Mouse (Mus musculus) lung, adult 2 months (tissue): ENCODE results near the gene Axin1. TPM values are rescaled to one million over a fixed set of nuclear protein-coding genes. Genes with fewer than 3 reads are reported as not detected.

Experiments
- DNase-seq: peaks from one replicate; pipeline ENCODE4 v3.0.0; 2022
- H3K4me1 ChIP-seq: fragments of 200-500 bp; 2 replicates; pipeline ENCODE4 v1.6.1; 2011; ENCODE audit warnings: low read length; ENCODE audit not compliant: control insufficient read depth, insufficient read depth
- H3K4me3 ChIP-seq: fragments of 200-500 bp; replicated peaks from 2 replicates; pipeline ENCODE3; 2011; ENCODE audit warnings: low read depth, mild to moderate bottlenecking, control low read depth, low read length; ENCODE audit errors: extremely low read depth
- CTCF ChIP-seq: fragments of 200-500 bp; IDR thresholded peaks from 2 replicates; pipeline ENCODE4 v1.5.1; 2011; ENCODE audit warnings: mild to moderate bottlenecking, low read length, control low read depth; ENCODE audit not compliant: insufficient read depth
- POLR2A ChIP-seq: fragments of 200-500 bp; IDR thresholded peaks from 2 replicates; pipeline ENCODE4 v1.6.1; 2011; ENCODE audit warnings: low read depth, mild to moderate bottlenecking, control low read depth, low read length, borderline replicate concordance; ENCODE audit errors: extremely low read depth
- WGBS: fragments of 180-500 bp; shearing (Covaris S2); methylation state at CpG from one replicate; pipeline ENCODE4 v1.1.7; 2018; 5-methylcytosine and 5-hydroxymethylcytosine counted together
- polyA plus RNA-seq: library from polyadenylated mRNA; depleted of rRNA; stranded (reverse); fragments of >200 nt; gene quantifications from 2 replicates; pipeline ENCODE4 v1.2.3, GENCODE M21; 2012; rRNA removed

Axin1 gene
- polyA plus RNA-seq, 1 experiment, result 17.5 TPM

- 76% methylated on average over 8 of the region's 8 CpGs for WGBS
- DNase-seq, result no peak
- no peak overlapping the region for H3K4me3 ChIP-seq
- no peaks in the 10 kb centered on the region for H3K4me1 ChIP-seq
- TF ChIP-seq CTCF (peak; percentile 38; the same call in 1 of the 2 replicates), POLR2A (no peak)
These were observed 94.4 kb downstream of the Axin1 start for GRCm38 (mm10) chr17:26232863-26233262.

DNA sequence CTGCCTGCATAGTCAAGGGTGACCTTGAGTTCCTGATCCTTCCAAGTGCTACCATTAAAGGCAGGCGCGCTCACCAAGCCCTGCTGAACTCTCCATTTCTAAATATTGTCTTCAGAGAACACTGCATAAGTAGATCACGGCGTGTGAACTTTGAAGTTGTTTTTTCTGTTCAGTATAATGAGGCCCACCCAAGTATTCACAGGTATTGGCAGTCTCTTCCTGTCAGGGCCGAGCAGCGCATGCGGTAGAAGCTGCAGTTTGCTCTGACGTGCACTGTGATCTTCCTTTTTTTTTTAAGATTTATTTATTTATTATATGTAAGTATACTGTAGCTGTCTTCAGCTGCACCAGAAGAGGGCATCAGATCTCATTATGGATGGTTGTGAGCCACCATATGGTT is 95.9 kb downstream of the Axin1 start:
- TF ChIP-seq POLR2A (no peak), CTCF (no peak)
- H3K4me3 ChIP-seq, result no peak overlapping the region
- no peaks in the 10 kb centered on the region for H3K4me1 ChIP-seq
- 77% methylated on average over 8 of the region's 8 CpGs for WGBS
- DNase-seq, result no peak

DNA sequence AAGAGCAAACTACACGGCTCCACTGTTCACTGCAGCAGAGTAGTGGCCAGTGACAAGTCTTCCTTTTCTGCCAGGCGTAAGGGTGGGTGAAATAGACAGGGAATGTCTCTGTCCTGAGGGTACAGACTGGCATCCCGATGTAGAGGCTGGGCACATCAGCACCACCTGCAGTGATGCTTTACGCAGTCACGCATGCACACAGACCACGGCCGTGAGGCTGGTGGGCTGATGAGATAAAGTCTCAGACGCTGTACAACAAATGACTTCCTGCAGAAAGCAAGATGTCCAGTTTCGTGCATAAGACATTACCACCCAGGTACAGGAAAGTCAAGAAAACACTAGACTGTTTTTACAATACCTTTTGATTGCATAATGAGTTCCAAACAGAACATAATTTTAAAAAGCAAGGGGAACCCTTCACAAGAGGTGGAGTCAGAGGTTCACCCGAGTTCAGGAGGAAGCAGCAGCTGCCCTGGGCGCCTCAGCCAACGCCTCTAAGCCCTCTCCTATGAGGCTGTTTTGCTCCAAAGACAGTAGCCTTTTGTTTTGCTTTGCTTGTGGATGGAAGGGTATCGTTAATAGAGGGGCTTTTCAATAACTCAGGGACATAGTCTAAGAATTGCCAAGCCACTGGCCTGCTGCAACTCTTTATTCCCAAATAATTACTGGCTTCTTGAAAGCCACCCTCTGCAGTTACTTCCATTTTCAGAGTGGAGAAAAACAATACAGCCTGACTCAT is 96.8 kb downstream of the Axin1 start:
- Histone ChIP-seq H3K4me1 (no peaks in the 10 kb centered on the region), H3K4me3 (no peak overlapping the region)
- TF ChIP-seq POLR2A, result no peak
- TF ChIP-seq CTCF, result no peak
- no peak for DNase-seq
- 50% methylated on average over 13 of the region's 13 CpGs for WGBS

GRCm38 (mm10) chr17:26237667-26238066 is 99.2 kb downstream of the Axin1 start:
- 62% methylated on average over 10 of the region's 10 CpGs for WGBS
- no peak overlapping the region for H3K4me3 ChIP-seq
- TF ChIP-seq POLR2A, result no peak
- no peak for TF ChIP-seq CTCF
- no peaks in the 10 kb centered on the region for H3K4me1 ChIP-seq
- no peak for DNase-seq

GRCm38 (mm10) chr17:26239551-26239950 is 101.1 kb downstream of the Axin1 start:
- TF ChIP-seq POLR2A (no peak), CTCF (no peak)
- 61% methylated on average over 2 of the region's 2 CpGs for WGBS

DNA sequence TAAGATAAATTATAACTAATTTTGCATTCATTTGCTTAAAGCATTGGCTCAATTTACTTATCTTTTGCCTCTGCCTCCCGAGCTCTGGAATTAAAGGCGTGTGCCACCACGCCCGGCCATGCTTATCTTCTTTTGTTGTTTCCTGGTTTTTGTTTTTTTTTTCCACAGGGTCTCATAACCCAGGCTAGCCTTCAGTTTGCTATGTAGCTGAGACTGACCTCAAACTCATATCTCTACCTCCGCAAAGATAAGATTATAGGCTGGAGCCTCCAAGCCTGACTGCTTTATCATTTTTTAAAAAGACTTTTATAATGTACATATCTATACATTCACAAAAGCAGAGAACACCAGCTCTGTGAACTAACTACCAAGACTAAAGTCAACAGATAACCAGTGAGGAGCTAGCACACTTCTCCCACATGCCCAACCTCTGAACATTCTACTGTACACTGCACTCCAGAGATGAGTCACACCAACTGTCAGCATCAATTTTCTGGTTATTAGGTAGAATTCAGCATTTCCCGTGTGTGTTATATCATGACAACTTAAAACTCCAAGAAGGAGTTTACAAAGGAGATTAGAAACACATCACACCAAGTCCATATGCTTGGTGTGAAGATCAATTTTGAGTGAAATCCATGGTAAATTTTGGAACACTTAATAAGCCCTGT is 101.8 kb downstream of the Axin1 start:
- Histone ChIP-seq H3K4me1 (no peaks in the 10 kb centered on the region), H3K4me3 (no peak overlapping the region)
- TF ChIP-seq POLR2A (no peak), CTCF (no peak)
- 60% methylated on average over 6 of the region's 6 CpGs for WGBS
- no peak for DNase-seq

More at GRCm38 (mm10) chr17:26239551-26239950, 101.1 kb downstream of the Axin1 start:
- Histone ChIP-seq H3K4me3 (no peak overlapping the region), H3K4me1 (no peaks in the 10 kb centered on the region)
- DNase-seq, result no peak

GRCm38 (mm10) chr17:26240990-26241389 is 102.5 kb downstream of the Axin1 start:
- no peak for DNase-seq
- TF ChIP-seq CTCF (no peak), POLR2A (no peak)
- 71% methylated on average over 6 of the region's 6 CpGs for WGBS
- Histone ChIP-seq H3K4me1 (no peaks in the 10 kb centered on the region), H3K4me3 (no peak overlapping the region)

- peak; percentile 77 for DNase-seq
- TF ChIP-seq CTCF, result peak; percentile 43; the same call in 1 of the 2 replicates
- no peak for TF ChIP-seq POLR2A
- H3K4me3 ChIP-seq, result peak overlapping the region; percentile 83
- H3K4me1 ChIP-seq, result no peaks in the 10 kb centered on the region
- under 1% methylated on average over 32 of the region's 32 CpGs for WGBS
These were observed 105.1 kb downstream of the Axin1 start for GRCm38 (mm10) chr17:26243471-26244100.

GRCm38 (mm10) chr17:26244101-26244841 is 105.8 kb downstream of the Axin1 start, which contains the start of gene Fam234a:
TSS of gene Fam234a (minus strand) at chr17:26244242.
- H3K4me1 ChIP-seq, result no peaks in the 10 kb centered on the region
- WGBS, result 4% methylated on average over 32 of the region's 33 CpGs
- DNase-seq, result peak; percentile 90

More at GRCm38 (mm10) chr17:26244101-26244841, 105.8 kb downstream of the Axin1 start, which contains the start of gene Fam234a:
- TF ChIP-seq POLR2A (peak; percentile 57; the same call in 1 of the 2 replicates), CTCF (no peak)
- peak within 1 kb of the TSS; percentile 83 for H3K4me3 ChIP-seq

Other genes starting within 250 kb of the Axin1 start
- gene Rab40c, start 219.0 kb upstream of the Axin1 start, polyA plus RNA-seq, result 40.2 and 62.6 TPM in 2 replicates
- 107 and 131 TPM in 2 replicates for gene Pigq, start 193.8 kb upstream of the Axin1 start, polyA plus RNA-seq
- gene Nhlrc4, start 193.7 kb upstream of the Axin1 start, polyA plus RNA-seq, result 24.4 and 37.5 TPM in 2 replicates
- not detected in 2 replicates for gene A930017K11Rik, start 186.1 kb upstream of the Axin1 start, polyA plus RNA-seq
- 45.9 and 49.7 TPM in 2 replicates for gene Capn15, start 152.9 kb upstream of the Axin1 start, polyA plus RNA-seq
- 41.3 and 46.5 TPM in 2 replicates for gene Rab11fip3, start 69.1 kb upstream of the Axin1 start, polyA plus RNA-seq
- gene Decr2, start 48.4 kb upstream of the Axin1 start, polyA plus RNA-seq, result 12.1 and 16.7 TPM in 2 replicates
- gene Nme4, start 43.1 kb upstream of the Axin1 start, polyA plus RNA-seq, result 5.4 and 7.5 TPM in 2 replicates
- 60.0 and 65.3 TPM in 2 replicates for gene Tmem8, start 25.4 kb upstream of the Axin1 start, polyA plus RNA-seq
- 43.4 and 46.7 TPM in 2 replicates for gene Mrpl28, start 15.2 kb upstream of the Axin1 start, polyA plus RNA-seq
- 0.62 and 0.70 TPM in 2 replicates for gene Pdia2, start 60.4 kb downstream of the Axin1 start, polyA plus RNA-seq
- gene Rgs11, start 64.3 kb downstream of the Axin1 start, polyA plus RNA-seq, result 52.9 and 59.5 TPM in 2 replicates
- 27.3 and 30.4 TPM in 2 replicates for gene Arhgdig, start 69.1 kb downstream of the Axin1 start, polyA plus RNA-seq
- gene Fam234a, start 105.6 kb downstream of the Axin1 start, polyA plus RNA-seq, result 60.4 and 76.1 TPM in 2 replicates
- 16.9 and 19.1 TPM in 2 replicates for gene Luc7l, start 114.2 kb downstream of the Axin1 start, polyA plus RNA-seq